Mouse (Mus musculus) right cerebral cortex, postnatal 4 days (tissue): ENCODE data around the gene Ror1.
A peak's percentile ranks its signal among the peaks of the same experiment; 100 is the strongest.

Source experiments
- DNase-seq: peaks from one replicate; pipeline ENCODE4 v3.0.0-alpha.2; 2022

Gene Ror1

DNA sequence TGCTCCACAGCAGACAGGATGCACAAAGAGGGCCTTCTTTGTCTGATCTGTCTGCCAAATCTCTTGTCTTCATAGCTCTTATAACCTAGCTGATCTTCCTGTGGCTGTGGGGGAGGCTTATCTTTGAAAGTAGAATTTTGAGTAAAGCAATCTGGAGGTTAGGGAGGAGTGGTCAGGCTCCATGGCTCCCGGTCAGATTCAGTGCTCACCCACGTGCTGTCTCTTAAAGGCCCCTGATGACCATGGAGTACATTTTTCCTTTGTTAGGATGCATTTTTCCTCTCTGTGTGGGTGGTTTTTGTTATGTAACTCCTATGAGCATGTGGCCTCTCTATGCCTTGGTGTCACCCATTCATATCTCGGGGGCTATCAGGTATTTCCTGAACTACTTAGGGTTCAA is 71.3 kb downstream of the Ror1 start:
- DNase-seq = no peak

GRCm38 (mm10) chr4:100169683-100170082 is 74.1 kb downstream of the Ror1 start:
- no peak for DNase-seq

DNA sequence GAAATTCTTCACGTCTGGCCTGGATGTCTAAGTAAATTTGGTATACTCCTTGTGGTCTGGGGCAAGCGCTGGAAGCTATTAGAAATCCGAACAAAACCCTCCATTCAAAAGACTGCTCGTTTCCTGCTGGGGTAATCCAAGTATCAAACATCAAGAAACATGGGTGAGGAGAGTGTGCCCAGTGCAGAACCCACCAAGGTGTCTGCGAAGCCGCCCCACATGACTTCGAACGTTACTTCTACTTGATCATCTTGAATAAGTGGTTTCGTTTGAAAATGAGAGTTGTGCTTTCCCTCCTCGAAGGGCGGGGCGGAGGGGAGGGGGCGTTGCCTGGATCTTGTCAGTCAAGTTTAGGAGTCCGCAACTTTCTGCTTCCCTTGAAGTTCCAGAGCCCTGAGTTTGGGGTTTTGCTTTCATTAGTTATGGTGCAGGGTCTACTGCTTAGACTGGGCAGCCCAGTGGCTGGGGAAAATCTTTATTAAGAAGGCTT is 74.6 kb downstream of the Ror1 start:
- peak; percentile 22 for DNase-seq

GRCm38 (mm10) chr4:100170743-100171142 is 75.2 kb downstream of the Ror1 start:
- DNase-seq = no peak

GRCm38 (mm10) chr4:100171483-100171898 is 75.9 kb downstream of the Ror1 start:
- no peak for DNase-seq

- DNase-seq = no peak
Observed at GRCm38 (mm10) chr4:100175594-100175993, 80.0 kb downstream of the Ror1 start.

GRCm38 (mm10) chr4:100178316-100178715 is 82.7 kb downstream of the Ror1 start:
- DNase-seq = no peak

GRCm38 (mm10) chr4:100181676-100182075 is 86.1 kb downstream of the Ror1 start:
- DNase-seq = peak; percentile 11

DNA sequence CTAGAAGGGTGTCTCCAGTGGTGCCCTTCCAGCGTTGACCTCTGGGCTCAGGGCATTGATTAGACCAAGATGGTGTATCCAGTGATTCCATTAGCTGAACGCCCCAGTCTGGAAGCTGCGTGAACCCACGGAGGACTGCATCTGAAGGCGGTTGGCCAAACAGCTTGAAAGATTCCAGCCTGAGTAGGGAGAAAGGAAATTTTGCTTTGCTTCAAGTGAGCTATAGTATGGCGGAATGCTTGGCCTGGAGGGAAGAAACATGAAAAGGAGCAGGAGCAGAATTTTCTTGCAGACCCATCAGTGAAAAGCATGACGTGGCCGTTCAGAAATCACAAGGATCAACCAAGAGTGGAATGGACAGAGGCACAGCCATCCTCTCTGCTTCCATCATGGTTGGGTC is 91.2 kb downstream of the Ror1 start:
- DNase-seq = no peak

DNA sequence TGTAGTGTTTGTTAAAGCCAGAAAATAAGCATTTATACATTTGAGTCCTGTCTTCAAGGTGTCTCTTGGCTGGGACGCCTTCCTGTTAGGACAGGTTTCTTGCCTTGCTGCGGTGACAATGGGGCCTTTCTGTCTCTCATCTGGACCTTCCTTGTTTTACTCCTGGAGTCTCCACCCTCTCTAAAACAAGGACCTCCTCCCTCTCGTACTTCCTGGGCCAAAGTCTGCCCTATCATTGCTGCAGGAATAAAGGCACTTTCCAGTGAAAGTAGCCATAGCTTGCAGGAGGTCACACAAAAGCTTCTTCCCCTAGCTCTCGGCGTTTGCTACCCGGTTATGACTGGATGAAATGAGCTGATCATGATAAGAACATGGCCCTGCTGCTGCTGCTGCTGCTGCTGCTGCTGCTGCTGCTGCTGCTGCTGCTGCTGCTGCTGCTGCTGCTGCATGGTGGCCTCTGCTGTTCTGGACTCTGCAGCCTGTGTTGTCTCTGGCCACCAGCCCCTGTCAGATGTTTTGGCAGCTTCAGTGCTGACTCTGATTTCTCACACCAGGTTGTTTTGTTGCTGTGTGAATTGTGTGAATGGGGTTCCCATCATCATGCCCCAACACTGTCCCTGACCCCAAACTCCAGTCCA is 92.1 kb downstream of the Ror1 start:
- DNase-seq = no peak

DNA sequence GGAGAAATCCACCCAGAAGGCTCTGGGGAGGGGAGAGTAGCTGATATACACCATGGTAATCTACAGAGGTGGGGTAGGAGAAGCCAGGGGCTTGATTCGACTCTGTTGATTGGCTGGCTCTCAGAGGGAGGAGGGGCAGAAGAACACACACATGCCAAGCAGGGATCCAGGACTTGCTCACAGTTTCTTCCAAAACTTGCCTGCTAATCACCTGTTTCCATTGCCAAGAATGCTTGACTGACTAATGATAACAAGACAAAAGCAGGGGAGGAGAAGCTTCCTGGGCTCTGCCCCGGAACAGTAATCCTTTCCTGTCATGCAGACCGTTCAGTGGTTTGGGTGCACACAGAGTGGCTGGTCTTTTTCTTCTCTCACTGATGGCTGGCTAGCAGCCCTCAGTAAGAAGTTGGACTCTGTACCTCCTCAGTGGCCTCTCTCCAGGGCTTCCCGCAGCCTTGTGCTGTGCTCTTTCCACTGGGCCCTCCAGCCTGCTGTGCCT is 92.7 kb downstream of the Ror1 start:
- DNase-seq = no peak

DNA sequence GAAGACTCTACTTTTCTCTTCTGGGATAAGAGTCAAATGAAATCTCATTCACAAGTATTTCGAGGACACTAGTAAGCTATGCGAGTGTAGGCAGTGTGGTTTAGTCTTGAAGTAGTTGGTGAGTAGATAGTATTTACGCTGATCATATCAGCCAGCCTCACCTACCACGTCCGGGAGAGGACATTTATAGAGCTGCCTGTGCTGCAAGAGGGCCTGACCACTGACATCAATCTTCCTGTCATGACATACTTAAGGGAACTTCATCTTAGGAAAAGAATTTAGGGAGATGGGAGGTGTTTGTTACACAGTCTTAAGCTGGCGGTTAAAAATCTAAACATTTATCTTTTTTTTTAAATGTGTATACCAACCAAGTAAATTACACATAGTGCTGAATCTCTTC is 95.9 kb downstream of the Ror1 start:
- DNase-seq = no peak

DNA sequence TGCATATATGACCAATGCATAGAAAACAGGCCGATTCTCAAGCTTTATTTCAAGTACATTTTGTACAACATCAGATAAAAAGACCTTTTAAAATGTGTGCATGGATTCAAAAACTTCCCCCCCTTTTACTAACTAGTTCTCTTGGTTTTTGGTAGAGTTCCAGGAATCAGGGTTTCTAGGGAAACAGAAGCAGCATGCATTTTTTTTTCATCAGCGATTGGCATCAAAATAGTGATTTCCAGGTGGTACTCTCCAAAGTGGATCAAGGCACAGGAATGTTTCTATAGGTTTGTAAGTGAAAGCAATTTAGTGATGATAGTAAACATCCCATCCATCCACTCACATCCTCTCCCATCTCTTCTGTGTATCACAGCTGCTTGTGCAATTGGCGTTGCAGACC is 98.5 kb downstream of the Ror1 start:
- DNase-seq = no peak

- no peak for DNase-seq
Observed at GRCm38 (mm10) chr4:100196255-100196793, 100.7 kb downstream of the Ror1 start.

- DNase-seq = no peak
Observed at GRCm38 (mm10) chr4:100198275-100198674, 102.7 kb downstream of the Ror1 start.

DNA sequence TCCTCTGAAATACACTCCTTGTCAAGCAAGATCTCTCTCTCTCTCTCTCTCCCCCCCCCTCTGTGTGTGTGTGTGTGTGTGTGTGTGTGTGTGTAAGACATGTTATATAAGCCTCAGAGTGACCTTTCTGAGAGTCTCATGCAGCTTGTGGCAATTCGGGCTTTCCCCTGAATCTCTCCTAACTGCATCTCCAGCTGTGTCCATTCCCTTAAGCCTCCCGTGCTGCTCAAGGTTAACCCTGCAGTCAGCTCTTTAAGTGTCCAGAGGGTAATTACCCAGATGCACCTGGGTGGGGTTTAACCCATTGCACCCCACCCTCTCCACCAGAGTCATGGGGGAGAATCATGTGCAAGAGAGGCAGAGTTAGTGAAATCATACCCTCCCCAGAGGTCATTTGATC is 105.7 kb downstream of the Ror1 start:
- no peak for DNase-seq

GRCm38 (mm10) chr4:100203066-100203465 is 107.5 kb downstream of the Ror1 start:
- DNase-seq = no peak

GRCm38 (mm10) chr4:100203688-100204087 is 108.1 kb downstream of the Ror1 start:
- no peak for DNase-seq

GRCm38 (mm10) chr4:100204381-100204780 is 108.8 kb downstream of the Ror1 start:
- DNase-seq = no peak

DNA sequence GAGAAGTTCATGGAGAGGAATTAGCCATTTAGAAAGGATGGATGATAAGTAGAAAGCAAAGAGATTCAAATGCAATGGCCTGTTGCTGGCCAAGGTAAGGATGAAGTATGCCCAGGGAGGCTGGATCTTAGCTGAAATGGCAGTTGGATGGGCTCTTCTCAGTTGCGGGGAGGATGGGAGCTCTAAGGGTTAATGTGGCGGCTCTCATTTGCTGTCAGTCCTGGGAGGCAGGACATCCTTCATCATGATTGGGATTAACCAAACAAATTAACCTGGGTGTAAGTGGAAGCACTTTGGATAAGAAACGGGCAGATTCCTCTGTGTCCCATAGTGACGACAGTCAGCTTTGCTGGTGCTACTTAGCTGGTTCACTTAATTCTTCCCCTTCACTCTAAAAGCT is 112.5 kb downstream of the Ror1 start:
- no peak for DNase-seq

GRCm38 (mm10) chr4:100209106-100209505 is 113.5 kb downstream of the Ror1 start:
- DNase-seq = no peak

DNA sequence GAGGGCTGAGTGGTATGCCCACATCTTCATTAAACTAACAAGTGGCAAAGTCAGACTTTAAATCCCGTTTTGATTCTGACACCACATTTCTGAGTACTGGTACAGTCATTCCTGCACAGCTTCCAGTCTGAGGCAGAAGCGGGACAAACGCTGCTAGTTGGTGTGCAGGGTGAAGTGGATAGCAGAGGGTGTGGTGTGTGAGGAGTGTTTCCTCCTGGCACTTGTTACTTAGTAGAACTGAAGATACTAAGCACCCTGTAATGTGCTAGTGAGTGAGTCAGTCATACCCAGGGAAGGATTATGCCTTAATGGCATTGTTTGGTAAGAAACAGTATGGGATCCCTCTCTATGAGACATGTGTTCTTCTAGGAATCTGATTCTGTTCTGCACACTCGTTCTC is 115.7 kb downstream of the Ror1 start:
- DNase-seq = no peak

DNA sequence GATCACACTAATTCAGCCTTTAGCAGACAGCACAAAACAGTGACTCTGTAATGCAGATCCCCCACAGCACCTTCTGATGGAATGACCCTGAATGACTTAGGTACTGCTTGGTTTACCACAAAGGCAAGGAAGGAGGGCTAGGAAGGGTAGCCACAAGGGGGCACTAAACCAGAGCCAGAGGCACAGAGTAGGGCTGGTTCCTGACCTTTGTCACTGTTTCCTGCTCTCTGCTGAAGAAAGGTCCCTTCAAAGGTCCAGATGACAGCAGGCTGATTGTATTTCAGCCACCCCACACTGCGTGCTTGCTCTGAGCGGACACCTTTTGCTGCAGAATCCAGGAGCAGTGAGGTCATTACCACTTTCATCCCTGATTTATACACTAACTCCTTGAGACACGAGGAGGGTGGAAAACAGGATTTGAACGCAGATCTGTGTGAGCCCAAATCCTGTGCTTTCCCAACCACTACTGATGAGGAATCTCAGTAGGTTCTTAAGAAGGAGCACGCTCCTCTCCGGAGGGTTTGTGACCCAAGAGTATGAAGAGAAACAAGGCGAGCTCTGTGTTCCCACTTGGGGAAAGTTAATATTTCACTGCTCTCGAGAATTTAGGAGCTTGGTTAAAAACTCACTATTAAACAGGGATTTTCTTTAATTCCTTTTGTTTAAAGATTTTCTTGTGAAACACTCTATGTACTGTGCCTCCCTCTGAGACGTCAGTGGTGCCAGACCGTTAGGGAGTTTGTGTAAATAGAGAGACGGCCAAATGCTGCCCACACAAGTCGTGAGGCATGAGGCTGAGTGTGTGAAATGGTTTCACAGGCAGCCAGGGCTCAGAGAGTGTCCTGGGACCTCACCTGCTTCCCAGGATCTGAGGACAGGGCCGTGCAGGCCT is 119.0 kb downstream of the Ror1 start:
- peak; percentile 11 for DNase-seq

GRCm38 (mm10) chr4:100216587-100216986 is 121.0 kb downstream of the Ror1 start:
- DNase-seq = no peak
